In the genomic region with DNA sequence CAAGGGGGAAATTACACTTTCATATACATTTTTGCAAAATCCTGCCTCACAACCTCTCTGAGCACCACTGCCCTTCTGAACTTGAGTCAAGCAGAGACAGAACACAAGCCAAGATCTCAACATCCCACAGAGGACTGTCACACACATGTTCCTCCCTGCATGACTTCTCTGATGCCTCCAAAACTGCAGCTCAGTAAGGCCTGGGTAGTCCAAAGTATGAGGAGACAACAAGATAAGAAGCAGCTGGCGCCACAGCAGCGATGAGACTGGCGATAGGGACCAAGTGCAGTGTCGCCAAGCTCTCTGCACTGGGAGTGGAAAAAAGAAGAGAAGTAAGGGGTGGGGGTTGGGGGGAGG, we compare ENCODE assay signal across 7 mouse cellular contexts. TPM values are rescaled to one million over a fixed set of nuclear protein-coding genes. Genes with fewer than 3 reads are reported as not detected.
DNase-seq lines count a peak whose midpoint lies in the region; ATAC-seq and TF ChIP-seq lines count a peak whose summit lies in the region.

No protein-coding gene starts in this region.

- H3K4me3 ChIP-seq in spleen, adult 2 months (ENCODE audit: extremely low read depth, insufficient read depth, insufficient read length), result peak overlapping the region; percentile 86
- peak overlapping the region; percentile 92 for H3K4me3 ChIP-seq in bone marrow macrophage, adult 2 months (ENCODE audit: insufficient read depth, low read length)
- peak overlapping the region; percentile 89 for H3K4me3 ChIP-seq in forebrain, embryonic 16.5 days (replicated peaks; ENCODE audit: low read length)
- peak overlapping the region; percentile 74 for H3K4me3 ChIP-seq in limb, embryonic 15.5 days
- H3K4me3 ChIP-seq in midbrain, embryonic 14.5 days (replicated peaks; ENCODE audit: low read depth, low read length), result peak overlapping the region; percentile 80

- no peaks in the 10 kb centered on the region for H3K9me3 ChIP-seq in forebrain, embryonic 16.5 days (ENCODE audit: control insufficient read depth, low read length)
- H3K9me3 ChIP-seq in limb, embryonic 15.5 days, result no peaks in the 10 kb centered on the region
- H3K9me3 ChIP-seq in midbrain, embryonic 14.5 days (ENCODE audit: control insufficient read depth, low read length), result no peaks in the 10 kb centered on the region

- peak in 1 of 2 experiments; percentile 22 for DNase-seq in spleen, adult 2 months (ENCODE audit: low read depth in 1 of 2, low spot score in 2 of 2)
- no peak for DNase-seq in spleen, postnatal 14 days (ENCODE audit: low spot score in 2 of 2)
- no peak for DNase-seq in midbrain, embryonic 14.5 days
- DNase-seq in gastrocnemius, postnatal 4 days (ENCODE audit: low spot score in 2 of 2), result no peak

- peak overlapping the region; percentile 86 for H3K9ac ChIP-seq in forebrain, embryonic 16.5 days (replicated peaks; ENCODE audit: low read depth, low read length)
- H3K9ac ChIP-seq in limb, embryonic 15.5 days, result peak overlapping the region; percentile 60
- peak overlapping the region; percentile 89 for H3K9ac ChIP-seq in midbrain, embryonic 14.5 days (replicated peaks; ENCODE audit: low read length)

- WGBS in spleen, adult 2 months, result under 1% methylated on average over 4 of the region's 4 CpGs
- 0% methylated on average over 4 of the region's 4 CpGs for WGBS in forebrain, embryonic 16.5 days
- WGBS in limb, embryonic 15.5 days, result 9% methylated on average over 4 of the region's 4 CpGs
- 1% methylated on average over 4 of the region's 4 CpGs for WGBS in midbrain, embryonic 14.5 days

- ATAC-seq in forebrain, embryonic 16.5 days, result no peak
- ATAC-seq in limb, embryonic 15.5 days (ENCODE audit: insufficient number of reproducible peaks, low FRiP score, low TSS enrichment, low read depth), result no peak
- no peak for ATAC-seq in midbrain, embryonic 14.5 days (ENCODE audit: low FRiP score, low TSS enrichment)

- TF ChIP-seq POLR2A in spleen, adult 2 months (IDR thresholded peaks at IDR 0.05; ENCODE audit: low read depth, low read length), result no peak
- no peak for TF ChIP-seq POLR2A in bone marrow macrophage, adult 2 months (IDR thresholded peaks at IDR 0.05; ENCODE audit: borderline replicate concordance, low read depth, low read length)

- peak overlapping the region; percentile 95 for H3K27ac ChIP-seq in spleen, adult 2 months (ENCODE audit: insufficient read depth, low read length)
- H3K27ac ChIP-seq in bone marrow macrophage, adult 2 months (ENCODE audit: insufficient read depth, low read depth, low read length), result no peak overlapping the region
- peak overlapping the region; percentile 62 for H3K27ac ChIP-seq in forebrain, embryonic 16.5 days (ENCODE audit: low read length)
- no peak overlapping the region for H3K27ac ChIP-seq in limb, embryonic 15.5 days
- peak overlapping the region; percentile 86 for H3K27ac ChIP-seq in midbrain, embryonic 14.5 days (replicated peaks; ENCODE audit: low read depth, low read length)

- H3K4me2 ChIP-seq in forebrain, embryonic 16.5 days (ENCODE audit: low read length), result peak overlapping the region; percentile 78
- H3K4me2 ChIP-seq in limb, embryonic 15.5 days, result peak overlapping the region; percentile 90
- peak overlapping the region; percentile 82 for H3K4me2 ChIP-seq in midbrain, embryonic 14.5 days (ENCODE audit: low read length)

- H3K4me1 ChIP-seq in spleen, adult 2 months (ENCODE audit: control insufficient read depth, insufficient read depth, insufficient read length), result peaks cover 23% of the 10 kb centered on the region; the same call in 1 of the 2 replicates
- peaks cover 34% of the 10 kb centered on the region for H3K4me1 ChIP-seq in bone marrow macrophage, adult 2 months (ENCODE audit: control insufficient read depth, insufficient read depth, low read length)
- H3K4me1 ChIP-seq in forebrain, embryonic 16.5 days (replicated peaks; ENCODE audit: control insufficient read depth, insufficient read depth, low read length), result peaks cover 15% of the 10 kb centered on the region
- H3K4me1 ChIP-seq in limb, embryonic 15.5 days, result peaks cover 9% of the 10 kb centered on the region
- peaks cover 12% of the 10 kb centered on the region for H3K4me1 ChIP-seq in midbrain, embryonic 14.5 days (ENCODE audit: control insufficient read depth, insufficient read depth, low read length)

- TF ChIP-seq CTCF in spleen, adult 2 months (IDR thresholded peaks at IDR 0.05; ENCODE audit: extremely low read depth, insufficient read depth, insufficient read length, insufficient replicate concordance), result no peak
- TF ChIP-seq CTCF in bone marrow macrophage, adult 2 months (IDR thresholded peaks at IDR 0.05; ENCODE audit: low read depth, low read length), result no peak

- H3K27me3 ChIP-seq in spleen, adult 2 months (ENCODE audit: control insufficient read depth, insufficient read depth, low read length), result no peaks in the 10 kb centered on the region
- no peaks in the 10 kb centered on the region for H3K27me3 ChIP-seq in forebrain, embryonic 16.5 days (replicated peaks; ENCODE audit: control insufficient read depth, insufficient read depth, low read length)
- no peaks in the 10 kb centered on the region for H3K27me3 ChIP-seq in limb, embryonic 15.5 days
- H3K27me3 ChIP-seq in midbrain, embryonic 14.5 days (ENCODE audit: control insufficient read depth, insufficient read depth, low read length), result no peaks in the 10 kb centered on the region

- H3K36me3 ChIP-seq in spleen, adult 2 months (ENCODE audit: control insufficient read depth, insufficient read depth, low read length), result peaks cover 2% of the 10 kb centered on the region; the same call in 1 of the 2 replicates
- H3K36me3 ChIP-seq in forebrain, embryonic 16.5 days (ENCODE audit: control insufficient read depth, insufficient read depth), result no peaks in the 10 kb centered on the region
- H3K36me3 ChIP-seq in limb, embryonic 15.5 days, result 0 out of 2 replicates have a peak, but pooled peaks cover 2% of the 10 kb centered on the region
- peaks cover 8% of the 10 kb centered on the region; the same call in 1 of the 2 replicates for H3K36me3 ChIP-seq in midbrain, embryonic 14.5 days (ENCODE audit: control insufficient read depth, insufficient read depth, low read length)

RNA-seq across cellular contexts. Expression of a gene that starts 0.6 kb away (rescaled TPM):
- 6.0 and 6.1 TPM in 2 replicates for polyA plus RNA-seq in spleen, adult 2 months (2012; rRNA removed)
- 0.20 TPM in 2 replicates for polyA plus RNA-seq in bone marrow macrophage, adult 2 months (2012; ENCODE audit: insufficient read depth, insufficient read length, missing spikeins)
- polyA plus RNA-seq in forebrain, embryonic 16.5 days (2015; fragmentation: Nextera tagmentation; extraction: Ambion mirVana), result 1.7 and 2.1 TPM in 2 replicates
- polyA plus RNA-seq in limb, embryonic 15.5 days (2015; fragmentation: Nextera tagmentation; extraction: Ambion mirVana), result 0.45 and 0.59 TPM in 2 replicates
- 1.6 and 1.7 TPM in 2 replicates for polyA plus RNA-seq in midbrain, embryonic 14.5 days (2014; fragmentation: Nextera tagmentation; extraction: Ambion mirVana)
- under 1 TPM; 0.39 TPM for total RNA-seq in gastrocnemius, postnatal 4 days (2021)

RNA-seq across cellular contexts. Expression of a gene that starts 40.1 kb away (rescaled TPM):
- 1.7 TPM in 2 replicates for polyA plus RNA-seq in spleen, adult 2 months (2012; rRNA removed)
- 3.5 and 4.8 TPM in 2 replicates for polyA plus RNA-seq in bone marrow macrophage, adult 2 months (2012; ENCODE audit: insufficient read depth, insufficient read length, missing spikeins)
- 17.5 and 19.4 TPM in 2 replicates for polyA plus RNA-seq in forebrain, embryonic 16.5 days (2015; fragmentation: Nextera tagmentation; extraction: Ambion mirVana)
- 7.2 and 8.6 TPM in 2 replicates for polyA plus RNA-seq in limb, embryonic 15.5 days (2015; fragmentation: Nextera tagmentation; extraction: Ambion mirVana)
- polyA plus RNA-seq in midbrain, embryonic 14.5 days (2014; fragmentation: Nextera tagmentation; extraction: Ambion mirVana), result 14.5 and 20.8 TPM in 2 replicates
- total RNA-seq in gastrocnemius, postnatal 4 days (2021), result 1 to 10 TPM; 5.4 to 7.9 TPM

RNA-seq across cellular contexts. Expression of a gene that starts 55.8 kb away (rescaled TPM):
- polyA plus RNA-seq in spleen, adult 2 months (2012; rRNA removed), result 16.6 and 21.5 TPM in 2 replicates
- polyA plus RNA-seq in bone marrow macrophage, adult 2 months (2012; ENCODE audit: insufficient read depth, insufficient read length, missing spikeins), result 60.3 and 61.0 TPM in 2 replicates
- polyA plus RNA-seq in forebrain, embryonic 16.5 days (2015; fragmentation: Nextera tagmentation; extraction: Ambion mirVana), result 1.3 and 1.6 TPM in 2 replicates
- 4.6 TPM in 2 replicates for polyA plus RNA-seq in limb, embryonic 15.5 days (2015; fragmentation: Nextera tagmentation; extraction: Ambion mirVana)
- 1.2 and 1.3 TPM in 2 replicates for polyA plus RNA-seq in midbrain, embryonic 14.5 days (2014; fragmentation: Nextera tagmentation; extraction: Ambion mirVana)
- total RNA-seq in gastrocnemius, postnatal 4 days (2021), result 1 to 10 TPM; 2.7 to 3.0 TPM

Comparison
In these comparisons a context has a peak if more than half of its experiments do, and no peak if none do; other contexts are left out.
1. H3K27ac ChIP-seq: peak in spleen, adult 2 months (single experiment), forebrain, embryonic 16.5 days (single experiment) and midbrain, embryonic 14.5 days (single experiment); none in bone marrow macrophage, adult 2 months (single experiment) and limb, embryonic 15.5 days (single experiment).
2. Peak in every context shown above with its lines, with median percentiles within 50 percentile points of each other: H3K4me3 ChIP-seq, H3K4me2 ChIP-seq and H3K9ac ChIP-seq.